Mouse (Mus musculus): Measurements from ENCODE around the gene Myl10.

DNA sequence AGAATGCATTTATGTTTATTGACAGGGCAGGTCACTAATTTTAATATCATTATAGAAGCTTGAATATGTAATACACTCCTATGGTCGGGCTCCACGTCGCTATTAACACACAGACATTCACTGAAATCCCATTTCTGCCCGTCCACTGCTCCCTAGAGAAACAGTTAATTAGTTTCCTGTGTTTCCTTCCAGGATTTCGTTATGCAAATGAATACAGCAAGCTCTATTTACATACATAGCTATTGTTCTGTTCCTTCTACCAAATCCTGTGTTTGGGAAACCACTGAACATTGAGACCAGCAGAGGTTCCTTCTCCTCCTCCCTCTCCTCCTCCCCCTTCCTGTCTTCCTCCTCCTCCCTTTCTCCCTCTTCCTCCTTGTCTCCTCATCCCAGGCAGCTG, 43.9 kb upstream of the Myl10 start:
- no peak for TF ChIP-seq CTCF (conservative IDR thresholded peaks at IDR 0.05; ENCODE audit: insufficient read depth, insufficient read length, low read depth, low read length)
- no peak for TF ChIP-seq POLR2A (IDR thresholded peaks at IDR 0.05; ENCODE audit: low read depth, low read length)
